Mouse (Mus musculus) R1 (cell line): ENCODE results near the gene Relt.
"Not testable (repeated sequence)": the region's sequence is repeated elsewhere in the genome, so short reads cannot be mapped to it uniquely, and the experiment has no call there.

Experiments used
- DNase-seq: peaks from one replicate; pipeline ENCODE4 v3.0.0-alpha.2; 2018; ENCODE audit warnings: low read depth, low spot score

Relt gene

DNA sequence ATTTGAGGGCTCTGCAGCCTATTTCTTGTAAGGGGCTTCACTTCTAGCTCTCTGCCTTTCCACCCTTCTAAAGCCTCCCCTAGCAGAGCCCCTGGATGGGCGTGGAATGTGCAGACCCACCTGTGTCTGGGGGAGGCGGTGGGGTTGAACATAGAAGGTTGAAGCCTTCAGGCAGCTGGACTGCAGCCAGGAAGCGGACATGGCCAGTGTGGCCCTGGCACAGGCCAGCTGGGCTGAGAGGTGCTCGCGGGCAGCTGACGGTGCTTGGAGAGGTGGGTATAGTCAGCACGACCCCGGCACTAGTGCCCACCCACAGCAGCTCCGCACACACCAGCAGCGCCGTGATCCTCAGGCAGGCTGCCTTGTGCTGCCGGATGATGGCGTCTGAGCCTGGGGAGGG, 13.0 kb upstream of the Relt start:
- DNase-seq, result no peak

DNA sequence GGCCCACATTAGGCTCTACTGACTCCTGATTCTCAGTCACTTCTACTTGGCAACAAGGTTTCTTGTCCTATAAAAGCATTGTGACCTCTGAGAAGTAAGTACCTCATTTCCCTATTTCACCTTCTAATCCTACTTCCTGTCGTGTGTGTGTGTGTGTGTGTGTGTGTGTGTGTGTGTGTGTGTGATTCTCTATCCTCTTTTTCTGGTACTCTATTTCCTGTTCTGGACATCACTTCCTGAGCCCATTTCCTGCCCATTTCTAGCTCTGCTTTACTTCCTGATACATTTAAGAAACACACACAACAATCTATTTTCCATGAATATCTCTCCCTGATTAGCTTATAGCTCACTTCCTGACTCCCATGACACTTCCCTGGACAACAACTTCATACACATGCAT, 12.6 kb upstream of the Relt start:
- no peak for DNase-seq

DNA sequence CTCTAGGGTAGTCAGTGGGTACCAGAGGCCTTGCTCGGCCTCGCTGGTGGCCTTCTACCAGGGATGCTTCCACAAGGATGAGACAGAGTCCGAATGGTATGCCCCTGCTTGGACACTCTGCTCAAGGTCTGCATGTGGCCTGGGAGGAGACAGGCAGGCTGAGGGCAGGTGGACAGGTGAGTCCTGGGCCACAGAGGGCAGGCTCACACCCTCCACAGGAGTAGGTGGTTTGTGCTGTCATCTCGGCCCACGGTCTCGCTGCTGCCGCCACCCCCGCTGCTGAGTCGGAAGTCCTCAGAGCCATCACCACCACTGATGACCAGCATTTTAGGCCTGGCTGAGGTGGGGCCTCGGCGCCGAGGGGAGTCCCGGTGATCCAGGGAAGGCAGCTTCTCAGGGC, 10.0 kb upstream of the Relt start:
- no peak for DNase-seq

DNA sequence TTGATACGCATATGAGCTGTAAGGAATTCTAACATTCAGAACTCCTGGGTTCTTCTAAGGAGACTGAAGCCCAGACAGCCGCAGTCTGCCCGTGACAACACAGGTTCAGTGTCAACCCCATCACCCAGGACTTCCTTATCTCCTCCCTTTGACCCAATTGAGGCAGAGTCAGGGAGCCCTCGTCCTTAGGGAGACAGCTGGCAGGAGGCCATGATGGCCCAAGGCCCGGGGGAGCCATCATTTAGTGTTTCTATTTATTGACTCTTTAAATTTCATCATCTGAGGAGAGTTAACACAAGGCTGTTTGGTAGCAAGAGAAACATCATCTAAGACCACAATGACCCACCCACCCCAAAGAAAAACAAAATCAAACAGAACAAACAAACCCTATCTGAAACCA, 8.6 kb upstream of the Relt start:
- no peak for DNase-seq

DNA sequence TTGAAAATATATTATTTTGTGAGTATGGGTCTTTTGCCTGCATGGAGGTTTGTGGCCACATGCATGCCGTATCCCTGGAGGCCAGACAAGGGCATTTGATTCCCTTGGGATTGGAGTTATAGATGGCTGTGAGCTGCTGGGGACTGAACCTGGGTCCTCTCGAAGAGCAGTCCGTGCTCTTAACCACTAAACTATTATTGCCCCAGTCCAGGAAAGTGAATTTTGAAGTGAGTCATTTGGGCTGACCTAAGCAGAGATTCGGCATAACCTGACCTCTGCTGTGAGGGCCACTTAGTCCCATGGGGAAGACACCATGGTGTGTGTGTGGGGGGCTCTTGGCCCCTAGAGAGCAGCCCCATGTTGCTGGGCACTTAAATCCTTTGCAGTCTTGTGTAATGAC, 8.1 kb upstream of the Relt start:
- no peak for DNase-seq

DNA sequence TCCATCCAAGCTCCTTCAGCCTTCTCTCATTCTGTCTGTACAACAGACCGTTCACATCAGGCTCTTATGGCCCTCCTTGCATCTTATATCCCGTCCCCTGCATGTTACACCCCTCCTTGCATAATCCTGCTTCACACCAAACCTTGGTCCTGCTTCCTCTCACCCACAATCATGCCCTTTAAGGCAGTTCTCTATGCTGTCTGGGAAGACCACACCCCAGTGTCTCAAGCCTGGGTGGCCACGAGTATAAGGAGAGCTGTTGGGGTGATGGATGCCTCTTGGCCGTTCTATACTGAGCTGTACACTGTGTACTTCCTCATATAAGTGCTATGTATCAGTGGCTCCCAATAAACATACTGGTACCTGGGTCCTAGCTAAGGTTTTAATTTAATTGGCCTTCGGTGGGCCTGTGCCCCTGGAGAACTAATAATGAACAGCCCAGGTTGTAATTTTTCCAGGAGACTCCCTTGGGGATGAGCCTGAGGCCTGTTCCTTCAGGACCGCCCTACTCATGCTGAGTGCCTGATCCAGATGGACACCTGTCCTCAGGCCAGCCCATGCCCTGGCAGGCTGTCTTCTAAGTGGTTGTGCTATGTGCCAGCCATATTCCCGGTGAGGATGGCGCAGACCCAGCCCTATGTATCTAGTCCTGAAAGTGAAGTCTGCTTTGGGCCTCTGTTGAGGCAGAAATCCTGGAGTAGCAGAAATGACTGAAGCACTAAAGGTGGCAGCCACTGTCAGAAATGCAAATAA, 6.8 kb upstream of the Relt start:
- no peak for DNase-seq

DNA sequence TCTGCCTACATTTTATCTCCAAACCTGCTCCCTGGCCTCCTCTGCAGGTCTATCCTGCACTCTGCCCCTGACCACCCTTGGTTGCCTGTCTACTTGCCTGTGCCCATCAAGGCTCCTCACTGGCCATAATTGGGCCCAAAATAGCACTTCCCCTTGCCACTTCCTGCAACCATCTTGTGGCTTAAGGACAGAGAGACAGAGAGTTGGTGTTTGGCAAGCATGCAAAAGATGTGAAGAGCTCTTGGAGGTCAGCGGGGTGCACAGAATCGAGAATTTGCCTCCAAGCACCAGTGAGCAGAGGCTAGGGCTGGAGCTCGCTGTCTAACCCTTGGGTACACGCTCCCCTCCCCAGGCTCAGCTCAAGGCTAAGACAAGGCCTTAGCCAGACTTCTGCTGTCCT, 5.3 kb upstream of the Relt start:
- DNase-seq, result no peak

DNA sequence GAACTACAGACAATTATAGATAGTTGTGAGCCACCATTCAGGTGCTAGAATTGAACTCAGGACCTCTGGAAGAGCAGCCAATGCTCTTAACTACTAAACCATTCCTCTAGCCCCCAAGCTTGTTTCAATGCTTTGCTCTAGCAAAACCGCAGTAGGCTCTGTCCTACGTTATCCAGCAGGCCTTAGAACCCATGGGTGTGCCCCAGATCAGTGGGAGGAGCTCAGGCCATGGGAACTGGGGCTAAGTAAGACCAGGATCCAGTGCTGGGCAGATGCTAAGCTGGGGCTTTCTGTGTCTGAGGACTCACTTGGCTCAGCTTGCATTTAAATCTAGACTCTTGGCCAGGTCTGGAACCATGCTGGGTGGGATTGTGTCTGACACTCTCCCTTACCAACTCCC, 4.3 kb upstream of the Relt start:
- no peak for DNase-seq

DNA sequence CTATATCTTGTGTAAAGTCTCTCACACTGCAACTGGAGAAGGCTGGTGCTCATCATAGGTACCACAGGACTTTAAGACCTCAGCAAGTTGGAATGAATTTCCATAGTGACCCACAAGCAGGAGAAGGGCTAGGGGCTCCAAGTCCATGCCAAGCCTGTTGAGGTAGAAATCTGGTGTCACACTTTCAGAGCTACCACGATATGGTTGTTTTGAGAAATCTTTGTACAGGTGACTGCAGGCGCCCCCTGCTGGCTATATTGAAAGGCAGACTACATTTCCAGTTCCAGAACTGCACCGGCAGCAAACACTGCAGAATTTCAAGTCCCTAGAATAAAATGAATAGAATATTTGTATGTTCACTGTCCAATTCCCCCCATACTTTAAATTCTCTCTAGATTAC, 3.4 kb upstream of the Relt start:
- DNase-seq, result peak; percentile 75

DNA sequence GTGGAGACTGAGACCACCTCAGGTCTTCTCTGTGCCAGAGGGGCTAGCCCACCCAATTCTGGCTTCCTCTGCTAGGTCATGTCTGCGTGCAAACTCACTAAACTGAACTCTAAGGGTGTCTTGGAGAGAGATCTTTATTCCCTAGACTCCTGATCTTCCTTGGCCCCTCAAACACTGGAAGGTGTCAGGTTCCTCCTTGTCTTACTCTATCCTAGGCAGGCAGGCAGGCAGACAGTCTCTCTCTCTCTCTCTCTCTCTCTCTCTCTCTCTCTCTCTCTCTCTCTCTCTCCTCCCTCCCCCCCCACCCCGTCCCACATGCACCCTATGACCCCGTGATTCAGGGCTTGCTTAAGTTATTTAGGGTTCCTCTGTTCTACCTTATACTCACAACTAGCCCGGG, 893 bp downstream of the Relt start:
- no peak for DNase-seq

DNA sequence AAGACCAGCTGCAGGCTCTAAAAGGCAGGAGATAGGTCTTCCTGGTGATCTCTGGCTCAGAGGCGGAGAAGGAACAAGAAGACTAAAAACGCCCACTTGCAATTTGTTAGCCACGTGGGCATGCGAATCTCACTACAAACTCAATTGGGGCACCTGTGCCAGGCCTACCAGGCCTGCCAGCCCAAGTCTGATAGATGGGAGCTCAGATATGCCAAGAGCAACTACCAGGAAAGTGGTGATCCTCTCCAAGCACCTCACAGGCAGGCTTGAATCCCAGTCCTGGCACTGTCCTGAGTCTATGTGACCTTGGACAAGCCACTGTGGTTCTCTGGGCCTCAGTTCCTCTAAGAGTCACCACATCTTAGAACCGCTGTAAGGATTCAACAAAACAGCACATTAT, 2.0 kb downstream of the Relt start:
- no peak for DNase-seq

DNA sequence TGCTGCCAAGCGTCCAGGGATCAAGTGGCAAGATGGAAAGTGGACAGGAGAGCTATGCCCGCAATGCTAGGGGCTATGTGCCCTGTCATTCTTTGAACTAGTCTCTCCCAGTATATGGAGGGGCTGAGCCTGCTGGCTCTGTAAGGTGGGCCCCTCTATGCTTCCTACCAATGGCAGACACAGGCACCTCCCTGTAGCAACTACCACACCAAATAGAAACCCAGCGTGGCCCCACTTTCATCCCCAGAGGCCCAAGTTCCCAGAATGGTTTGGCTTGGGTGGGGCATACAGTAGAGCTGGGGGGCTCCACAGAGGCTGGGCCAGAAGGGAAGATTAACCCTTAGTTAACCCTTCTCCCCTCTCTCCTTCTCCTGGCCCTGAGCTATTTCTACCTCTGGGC, 2.8 kb downstream of the Relt start:
- DNase-seq, result no peak

DNA sequence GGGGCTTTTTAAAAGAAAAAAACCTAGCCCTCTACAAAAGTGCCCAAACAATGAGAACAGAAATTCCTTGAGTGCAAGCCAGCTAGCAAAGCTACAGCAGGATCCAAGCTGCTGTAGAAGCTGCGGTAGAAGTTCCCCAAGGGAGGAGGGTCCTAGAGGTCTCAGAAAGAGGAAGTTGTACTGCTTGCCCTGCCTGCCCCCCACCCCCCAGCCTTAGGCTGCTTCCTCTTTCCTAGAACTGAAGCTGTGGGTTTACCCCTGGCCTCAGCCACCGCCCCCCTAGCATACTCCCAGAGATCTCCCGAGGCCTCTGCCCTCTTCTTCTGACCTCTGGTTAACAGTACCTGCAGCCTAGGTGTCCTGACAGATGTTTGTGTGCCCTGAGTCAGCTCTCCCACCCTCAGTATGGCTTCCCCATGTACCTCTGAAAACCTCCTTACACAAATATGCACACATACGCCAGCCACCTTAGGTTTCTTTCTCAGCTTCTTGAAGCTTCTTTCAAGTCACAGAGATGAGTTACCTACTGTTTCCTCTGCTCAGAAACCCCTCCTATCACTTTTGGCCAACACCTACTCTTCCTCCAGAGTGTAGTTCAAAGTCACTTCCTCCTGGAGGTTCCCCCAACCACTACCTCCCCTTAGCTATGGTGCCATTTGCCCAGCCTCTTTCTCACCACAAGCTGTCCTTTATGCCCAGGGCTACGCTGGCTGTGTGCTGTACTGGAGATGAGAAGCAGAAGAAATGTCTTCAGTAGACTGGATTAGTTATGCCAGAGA, 7.3 kb downstream of the Relt start:
- DNase-seq, result no peak

DNA sequence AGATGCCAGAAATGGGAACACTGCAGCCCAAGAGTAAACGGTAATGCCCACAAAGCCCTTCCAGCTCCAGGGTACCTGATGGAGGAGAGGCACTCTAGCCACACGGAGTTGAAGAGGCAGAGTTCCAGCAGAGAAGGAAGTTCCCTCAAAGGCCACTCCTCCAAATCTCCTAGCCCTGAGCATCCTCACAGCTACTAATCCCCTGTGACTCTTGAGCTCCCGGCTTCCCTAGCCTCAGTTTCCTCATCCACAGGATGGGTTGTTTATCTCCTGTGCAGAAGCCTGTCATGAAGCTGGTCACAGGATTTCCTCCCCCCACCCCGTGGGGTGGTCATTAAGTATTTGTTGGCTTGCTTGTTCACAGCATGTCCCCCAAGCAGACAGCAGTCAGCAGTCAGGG, 7.9 kb downstream of the Relt start:
- no peak for DNase-seq

DNA sequence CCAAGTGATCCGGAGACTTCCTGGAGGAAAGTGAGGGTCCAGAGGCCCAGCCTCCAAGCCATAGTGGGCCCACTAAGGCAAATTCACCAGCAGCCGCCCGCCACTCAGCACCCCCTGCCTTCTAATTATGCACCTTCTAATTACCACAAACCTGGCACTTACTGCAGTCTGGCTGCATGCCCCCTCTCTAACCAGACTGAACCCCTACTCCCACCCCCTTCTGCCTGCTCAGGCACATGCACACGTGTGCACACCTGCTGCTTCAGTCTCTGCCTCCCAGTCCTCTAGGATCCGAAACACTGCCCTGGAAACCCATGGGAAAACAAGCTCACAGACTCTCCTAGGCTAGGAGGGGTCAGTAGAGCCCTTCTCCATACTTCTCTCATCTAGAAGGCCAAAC, 8.4 kb downstream of the Relt start:
- DNase-seq, result no peak

DNA sequence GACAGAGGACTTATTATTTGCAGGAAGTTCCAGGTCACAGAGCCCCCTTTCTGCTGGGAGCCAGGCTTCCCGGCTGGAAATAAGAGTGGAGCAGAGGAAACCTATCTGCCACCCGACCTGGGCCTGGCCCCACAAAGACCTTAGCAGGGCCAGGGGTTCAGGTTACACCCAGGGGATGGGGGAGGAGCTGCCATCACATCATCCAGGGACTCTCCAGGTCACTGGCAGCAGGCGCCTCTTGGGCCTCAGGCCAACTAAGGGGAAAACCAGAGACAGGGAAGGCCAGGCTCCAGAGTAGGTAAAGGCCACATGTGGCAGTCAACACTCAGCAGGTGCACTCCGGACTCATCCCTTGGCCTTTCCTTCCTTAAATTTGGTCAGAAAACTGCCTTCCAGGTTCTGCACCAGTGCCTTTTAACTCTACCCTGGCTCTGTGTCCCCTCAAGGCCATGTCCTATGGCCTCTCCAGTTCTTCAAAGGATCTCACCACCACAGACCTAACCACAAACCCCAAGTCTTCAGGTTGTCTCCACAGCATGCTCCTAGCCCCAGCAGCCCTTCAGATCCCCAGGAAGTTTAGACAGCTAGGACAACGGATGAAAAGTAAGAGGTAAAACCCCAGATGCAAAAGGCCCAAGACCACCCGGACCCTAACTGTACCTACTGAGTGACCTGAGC, 9.0 kb downstream of the Relt start:
- DNase-seq, result no peak

DNA sequence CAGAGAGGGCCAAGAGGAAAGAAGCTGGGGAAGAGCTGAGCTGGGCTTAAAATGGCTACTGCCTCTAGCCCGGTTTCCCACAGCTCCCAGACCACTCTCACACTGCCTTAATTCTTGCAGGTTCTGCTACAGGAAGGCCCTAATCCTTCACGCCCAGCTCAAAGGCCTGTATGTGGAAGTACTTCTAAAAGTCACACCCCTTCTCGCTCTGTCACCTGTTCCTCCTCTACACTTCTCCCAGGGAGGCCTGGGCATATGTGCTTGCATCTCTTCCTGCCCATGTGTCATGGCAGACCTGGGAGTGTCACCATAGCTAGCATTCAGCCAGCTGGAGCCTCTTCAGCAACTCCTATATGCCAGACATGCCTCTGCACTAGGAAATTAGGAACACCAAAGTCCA, 9.8 kb downstream of the Relt start:
- no peak for DNase-seq

DNA sequence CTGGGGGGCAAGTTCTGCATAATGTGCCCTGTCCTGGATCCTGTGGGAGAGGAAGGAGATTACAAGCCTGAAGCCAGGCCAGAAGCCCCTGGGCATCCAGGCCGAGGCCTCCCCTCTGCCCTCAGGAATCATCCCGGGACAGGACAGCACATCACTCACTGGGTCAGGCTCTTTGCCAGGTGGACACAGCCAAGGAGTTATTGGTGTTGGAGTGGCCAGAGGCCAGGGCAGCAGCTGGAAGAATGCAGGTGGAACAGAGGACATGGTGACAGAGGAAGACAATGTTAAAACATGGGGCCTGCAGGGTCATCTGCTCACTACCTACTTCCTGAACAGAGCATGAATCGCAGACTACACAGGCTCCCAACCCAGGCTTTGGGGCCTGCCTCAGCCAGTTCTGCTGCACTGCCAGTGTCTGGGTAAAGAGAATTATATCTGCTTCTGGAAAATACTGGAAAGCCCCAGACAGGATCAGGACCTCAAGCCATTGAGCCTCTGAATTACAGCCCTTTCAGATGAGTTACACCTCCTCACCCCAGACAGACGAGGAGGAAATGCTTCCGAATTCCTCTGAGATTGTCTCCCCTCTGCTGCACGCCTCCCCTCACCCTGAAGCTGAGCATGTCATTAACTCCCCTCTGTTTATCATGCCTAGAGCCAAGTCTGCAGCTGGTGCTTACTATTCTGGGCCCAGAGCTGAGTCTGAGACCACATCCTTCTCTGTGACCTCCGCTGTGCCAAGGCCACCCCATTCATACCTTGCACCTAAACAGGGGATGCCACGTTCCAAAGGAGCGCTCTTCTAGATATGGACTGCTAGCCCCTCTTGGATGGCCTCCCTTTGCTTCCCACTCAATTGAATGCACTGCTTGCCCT, 11.5 kb downstream of the Relt start:
- DNase-seq, result no peak

DNA sequence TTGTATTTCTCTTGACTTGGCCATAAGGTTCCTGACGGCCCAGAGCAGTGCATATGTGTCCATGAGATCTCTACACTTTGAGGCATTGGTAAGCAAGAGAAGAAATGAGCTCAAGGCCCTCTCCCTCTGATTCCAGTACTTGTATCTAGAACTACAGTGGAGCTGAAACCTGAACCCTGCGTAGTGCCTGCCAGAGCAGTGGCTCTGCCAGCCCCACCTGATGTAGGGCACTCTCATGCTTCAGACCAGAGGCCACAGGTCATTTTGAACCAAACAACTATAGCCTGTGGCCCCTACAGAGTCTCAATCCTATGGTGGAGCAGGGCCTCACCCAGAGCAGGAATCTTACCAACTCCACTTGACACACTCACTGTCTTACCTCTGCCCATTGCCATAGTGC, 13.7 kb downstream of the Relt start:
- DNase-seq, result no peak

DNA sequence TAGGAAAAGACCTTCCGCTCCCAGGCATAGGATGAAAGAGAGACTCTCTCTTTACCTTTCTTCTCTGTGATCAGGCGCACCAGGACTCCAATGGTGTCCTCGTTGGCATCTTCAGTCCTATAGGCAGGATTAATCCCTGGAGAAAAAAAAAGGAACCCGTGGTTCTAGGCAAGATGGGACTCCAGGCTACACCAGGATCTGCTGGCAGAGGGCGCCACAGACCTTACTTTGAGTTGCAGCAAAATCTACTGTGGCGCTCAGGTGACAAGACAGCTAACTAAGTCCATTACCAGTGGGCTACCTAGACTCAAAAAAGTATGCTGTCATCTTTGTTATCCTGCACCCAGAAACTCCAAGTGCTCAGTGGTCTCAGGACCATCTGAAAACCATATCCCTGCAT, 14.5 kb downstream of the Relt start:
- DNase-seq, result peak; percentile 79

DNA sequence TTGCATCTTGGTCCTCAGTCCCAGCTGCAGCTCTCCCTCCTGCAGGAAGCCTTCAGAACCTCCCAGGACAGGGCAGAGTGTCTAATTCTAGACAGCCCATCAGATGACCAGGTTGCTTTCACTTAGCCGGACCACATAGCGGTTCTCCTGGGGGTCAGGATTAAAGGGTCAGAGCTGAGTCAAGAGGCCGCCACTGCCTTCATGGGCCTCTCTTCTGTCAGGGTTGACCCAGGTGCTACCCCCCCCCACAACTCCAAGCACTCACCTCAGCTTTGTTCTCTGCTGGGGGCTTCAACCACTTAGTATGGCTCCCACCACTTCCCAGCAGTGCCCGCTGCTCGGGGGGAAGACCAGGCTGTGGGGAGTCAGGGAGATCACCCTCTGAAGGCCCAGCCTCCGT, 16.1 kb downstream of the Relt start:
- DNase-seq, result no peak

DNA sequence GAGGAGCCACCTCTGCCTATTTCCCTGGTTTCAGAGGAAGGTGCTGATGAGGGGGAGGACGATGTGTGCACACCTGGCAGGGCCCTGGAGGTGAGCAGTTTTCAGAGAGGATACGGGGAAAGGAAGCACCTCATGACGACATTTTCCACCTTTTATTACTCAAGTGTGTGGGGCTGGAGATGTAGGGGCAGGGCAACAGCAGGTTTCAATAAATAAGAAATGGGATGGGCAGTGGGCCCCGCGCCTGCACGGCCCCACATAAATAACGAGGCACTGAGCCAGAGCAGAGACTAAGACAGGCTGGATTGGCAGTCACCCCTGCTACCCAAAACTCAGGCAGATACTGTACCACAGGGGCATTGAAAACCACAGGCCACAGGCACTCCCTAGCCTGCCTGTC, 17.2 kb downstream of the Relt start:
- not testable (repeated sequence) for DNase-seq
